Mouse (Mus musculus): ENCODE data around the gene Ccnq.

DNA sequence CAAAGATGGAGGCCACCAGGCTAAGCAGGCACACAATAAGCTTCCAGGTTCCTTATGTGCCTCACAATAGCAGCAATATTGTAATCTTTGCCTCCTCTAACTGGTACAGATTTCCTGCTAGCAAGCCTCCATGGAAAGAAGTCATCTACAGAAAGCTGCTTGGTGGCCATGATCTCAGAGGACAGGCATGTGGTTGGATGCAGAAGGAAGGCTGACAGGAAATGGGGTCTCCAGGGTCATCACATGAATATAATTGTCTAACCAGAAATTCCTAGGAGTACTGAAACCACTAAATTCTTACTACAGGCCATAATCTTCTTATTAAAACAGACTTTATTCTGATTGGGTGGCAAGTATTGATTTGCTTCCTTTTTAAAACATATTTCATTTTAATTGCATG, 45.5 kb downstream of the Ccnq start:
- no peak for TF ChIP-seq POLR2A (IDR thresholded peaks at IDR 0.05; ENCODE audit: low read depth, low read length)
- TF ChIP-seq CTCF (conservative IDR thresholded peaks at IDR 0.05; ENCODE audit: insufficient read depth, insufficient read length, low read depth, low read length), result no peak
